Mouse (Mus musculus) B cell, adult 2 months (primary cell): ENCODE results near the gene Lrrc61.

Experiments
- DNase-seq, 2 experiments: peaks; one replicate each; pipeline ENCODE4 v3.0.0; 2022

Gene Lrrc61

GRCm38 (mm10) chr6:48594043-48594738 is 39.6 kb downstream of the Lrrc61 start:
- no peak for DNase-seq

GRCm38 (mm10) chr6:48595278-48595677 is 40.7 kb downstream of the Lrrc61 start:
- no peak for DNase-seq

GRCm38 (mm10) chr6:48596545-48597232 is 42.1 kb downstream of the Lrrc61 start:
- no peak for DNase-seq

- no peak for DNase-seq
Measured at GRCm38 (mm10) chr6:48597233-48597625, 42.6 kb downstream of the Lrrc61 start.

- DNase-seq, result no peak
Measured at GRCm38 (mm10) chr6:48600594-48600993, 46.0 kb downstream of the Lrrc61 start.

- DNase-seq, result peak; percentile 90
Measured at GRCm38 (mm10) chr6:48601271-48602079, 46.9 kb downstream of the Lrrc61 start, which contains the start of gene Zfp775. TSS of gene Zfp775 (plus strand) at chr6:48602063.

- DNase-seq, result peak in 1 of 2 experiments; percentile 21
Measured at GRCm38 (mm10) chr6:48602080-48602741, 47.6 kb downstream of the Lrrc61 start.

- no peak for DNase-seq
Measured at GRCm38 (mm10) chr6:48608124-48608523, 53.5 kb downstream of the Lrrc61 start.

- no peak for DNase-seq
Measured at GRCm38 (mm10) chr6:48609512-48609911, 54.9 kb downstream of the Lrrc61 start.

GRCm38 (mm10) chr6:48610657-48611056 is 56.1 kb downstream of the Lrrc61 start:
- DNase-seq, result no peak

GRCm38 (mm10) chr6:48613464-48613863 is 58.9 kb downstream of the Lrrc61 start:
- no peak for DNase-seq

GRCm38 (mm10) chr6:48614756-48615155 is 60.2 kb downstream of the Lrrc61 start:
- no peak for DNase-seq

GRCm38 (mm10) chr6:48620031-48620430 is 65.4 kb downstream of the Lrrc61 start:
- DNase-seq, result no peak
